Mouse (Mus musculus): ENCODE data around the gene Tmem231. TPM values are rescaled to one million over a fixed set of nuclear protein-coding genes. Genes with fewer than 3 reads are reported as not detected.

The Tmem231 gene
- polyA plus RNA-seq, 1 experiment from 2014 or later = 20.9 TPM

DNA sequence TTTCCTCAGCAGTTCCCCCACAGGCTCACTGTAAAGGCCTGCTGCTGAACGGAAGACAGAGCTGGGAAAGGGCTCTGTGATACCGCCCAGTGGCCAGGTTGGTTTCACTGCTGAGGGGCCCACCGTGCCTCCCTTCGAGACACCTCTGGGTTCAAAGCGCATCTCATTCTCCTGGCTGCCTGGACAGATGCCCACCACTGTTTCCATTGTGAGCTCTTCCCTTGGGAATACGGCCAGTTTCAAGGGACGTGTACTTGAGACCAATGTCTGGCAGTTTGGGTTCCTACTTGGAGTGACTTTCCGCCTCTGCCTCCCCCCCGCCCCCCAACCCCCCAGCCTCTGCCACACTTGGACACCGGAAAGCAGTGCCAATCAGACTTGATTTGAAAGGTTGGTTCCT lies 29.4 kb upstream of the Tmem231 start:
- no peak for ATAC-seq (ENCODE audit: low FRiP score, low read depth)
- H3K4me1 ChIP-seq = no peaks in the 10 kb centered on the region
- WGBS = 68% methylated on average over 10 of the region's 10 CpGs
- H3K4me2 ChIP-seq (replicated peaks) = no peak overlapping the region
- no peak overlapping the region for H3K4me3 ChIP-seq
- H3K27ac ChIP-seq (replicated peaks) = no peak overlapping the region
- H3K9ac ChIP-seq (replicated peaks) = no peak overlapping the region
- H3K27me3 ChIP-seq = no peaks in the 10 kb centered on the region
- H3K36me3 ChIP-seq = peaks cover 9% of the 10 kb centered on the region; the same call in 1 of the 2 replicates
- H3K9me3 ChIP-seq = no peaks in the 10 kb centered on the region

DNA sequence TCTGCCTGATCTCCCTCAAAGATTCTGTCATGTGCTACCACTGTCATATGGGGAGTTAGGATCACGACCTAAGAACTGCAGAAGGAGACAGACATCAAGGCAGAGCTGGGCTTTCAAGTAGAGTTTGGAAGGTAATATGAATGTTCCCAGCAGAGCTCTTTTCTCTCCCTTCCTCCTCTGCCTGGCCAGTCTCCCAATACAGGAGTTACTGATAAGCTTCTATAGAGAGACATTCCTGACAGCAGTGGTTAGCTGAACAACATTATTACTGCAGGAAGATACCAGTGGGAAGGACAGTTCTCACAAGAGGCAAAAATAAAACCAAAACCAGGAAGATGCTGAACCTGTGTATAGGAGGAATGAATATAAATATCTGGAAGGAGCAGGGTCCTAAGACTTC lies 28.9 kb upstream of the Tmem231 start:
- H3K27ac ChIP-seq (replicated peaks) = no peak overlapping the region
- H3K9ac ChIP-seq (replicated peaks) = no peak overlapping the region
- no peak overlapping the region for H3K4me2 ChIP-seq (replicated peaks)
- no peak for ATAC-seq (ENCODE audit: low FRiP score, low read depth)
- H3K9me3 ChIP-seq = no peaks in the 10 kb centered on the region
- no peak overlapping the region for H3K4me3 ChIP-seq
- H3K36me3 ChIP-seq = peaks cover 14% of the 10 kb centered on the region; the same call in 1 of the 2 replicates
- no peaks in the 10 kb centered on the region for H3K4me1 ChIP-seq
- H3K27me3 ChIP-seq = no peaks in the 10 kb centered on the region
- WGBS = 88% methylated on average over 1 of the region's 1 CpGs

DNA sequence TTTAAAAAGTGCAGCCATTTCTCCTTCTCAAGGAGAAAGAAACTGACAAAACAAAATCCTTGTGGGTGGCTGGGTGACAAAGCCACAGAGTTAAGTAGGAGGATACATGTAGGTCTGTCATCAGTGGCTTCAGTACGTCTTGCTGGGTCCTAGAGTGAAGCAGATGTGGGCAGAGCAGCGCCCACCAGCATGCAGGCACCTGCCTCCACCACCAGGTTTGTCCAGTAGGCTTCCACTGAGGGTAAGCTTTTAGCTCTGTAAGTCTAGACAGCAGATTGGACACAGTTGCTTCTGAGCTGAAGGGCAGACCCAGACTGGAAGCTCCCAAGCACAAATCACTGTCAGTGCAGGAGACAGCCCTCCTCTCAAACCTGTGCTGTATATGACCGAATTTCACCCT lies 27.6 kb upstream of the Tmem231 start:
- no peak overlapping the region for H3K27ac ChIP-seq (replicated peaks)
- H3K9ac ChIP-seq (replicated peaks) = no peak overlapping the region
- WGBS = 68% methylated on average over 3 of the region's 3 CpGs
- H3K4me3 ChIP-seq = no peak overlapping the region
- no peaks in the 10 kb centered on the region for H3K4me1 ChIP-seq
- no peaks in the 10 kb centered on the region for H3K27me3 ChIP-seq
- H3K9me3 ChIP-seq = no peaks in the 10 kb centered on the region
- H3K36me3 ChIP-seq = peaks cover 27% of the 10 kb centered on the region
- H3K4me2 ChIP-seq (replicated peaks) = no peak overlapping the region
- ATAC-seq (ENCODE audit: low FRiP score, low read depth) = no peak

DNA sequence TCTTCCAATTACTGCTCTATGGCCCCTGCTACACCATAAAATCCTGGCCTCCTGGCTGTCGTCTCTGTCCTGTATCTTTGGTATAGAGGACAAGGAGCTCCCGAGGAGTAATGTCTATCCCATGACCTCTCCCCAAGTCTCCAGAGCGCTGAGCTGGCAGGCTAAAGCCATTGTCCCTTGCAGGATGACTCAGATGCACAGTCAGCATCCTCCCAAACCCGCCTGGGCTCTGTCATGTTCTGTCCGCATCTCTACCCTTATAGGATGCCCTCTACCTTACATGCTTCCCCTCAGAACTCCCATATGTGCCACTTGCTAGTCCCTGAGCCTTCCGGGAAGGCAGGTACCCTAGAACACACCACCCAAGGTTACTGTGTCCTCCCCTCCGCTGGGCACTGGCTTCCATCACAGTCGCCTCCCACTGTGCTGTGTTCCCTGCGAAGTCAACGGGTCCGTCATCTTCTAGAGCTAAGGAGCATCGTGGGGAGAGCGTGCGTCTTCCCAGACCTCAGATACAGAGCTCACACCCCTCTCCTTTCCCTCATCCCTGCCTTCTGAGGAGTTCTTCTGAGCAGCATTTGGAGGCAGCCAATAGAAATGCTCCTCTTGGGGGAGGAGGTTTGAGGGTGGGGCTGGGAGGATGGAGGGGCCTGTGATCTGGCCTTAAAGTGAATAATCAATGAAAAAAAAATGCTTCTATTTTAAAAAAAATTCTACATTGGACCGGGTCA lies 27.1 kb upstream of the Tmem231 start:
- 78% methylated on average over 15 of the region's 15 CpGs for WGBS
- Histone ChIP-seq H3K9ac (replicated peaks) (no peak overlapping the region), H3K36me3 (peaks cover 31% of the 10 kb centered on the region), H3K27me3 (no peaks in the 10 kb centered on the region), H3K9me3 (no peaks in the 10 kb centered on the region), H3K4me1 (no peaks in the 10 kb centered on the region), H3K4me3 (no peak overlapping the region), H3K27ac (replicated peaks) (no peak overlapping the region), H3K4me2 (replicated peaks) (no peak overlapping the region)
- no peak for ATAC-seq (ENCODE audit: low FRiP score, low read depth)

DNA sequence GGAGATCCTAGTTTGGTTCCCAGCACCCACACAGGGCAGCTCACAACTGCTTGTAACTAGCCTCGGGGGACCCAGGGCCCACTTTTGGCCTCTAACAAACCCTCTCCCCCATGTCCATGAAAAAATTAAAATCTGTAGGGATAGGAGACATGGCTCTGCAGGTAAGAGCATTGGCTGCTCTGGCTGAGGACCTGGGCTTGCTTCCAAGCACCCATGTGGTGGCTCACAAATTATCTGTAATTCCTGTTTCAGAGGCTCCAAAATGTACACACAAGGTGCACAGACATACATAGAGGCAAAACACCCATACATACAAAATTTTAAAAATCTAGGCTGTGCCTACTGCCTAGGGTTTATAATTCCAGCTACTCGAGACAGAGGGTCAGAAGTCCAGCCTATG lies 23.6 kb upstream of the Tmem231 start:
- peaks cover 60% of the 10 kb centered on the region for H3K36me3 ChIP-seq
- 92% methylated on average over 2 of the region's 2 CpGs for WGBS
- no peak overlapping the region for H3K9ac ChIP-seq (replicated peaks)
- H3K27me3 ChIP-seq = no peaks in the 10 kb centered on the region
- no peak for ATAC-seq (ENCODE audit: low FRiP score, low read depth)
- no peak overlapping the region for H3K4me2 ChIP-seq (replicated peaks)
- no peak overlapping the region for H3K27ac ChIP-seq (replicated peaks)
- H3K4me3 ChIP-seq = no peak overlapping the region
- H3K9me3 ChIP-seq = no peaks in the 10 kb centered on the region
- no peaks in the 10 kb centered on the region for H3K4me1 ChIP-seq

DNA sequence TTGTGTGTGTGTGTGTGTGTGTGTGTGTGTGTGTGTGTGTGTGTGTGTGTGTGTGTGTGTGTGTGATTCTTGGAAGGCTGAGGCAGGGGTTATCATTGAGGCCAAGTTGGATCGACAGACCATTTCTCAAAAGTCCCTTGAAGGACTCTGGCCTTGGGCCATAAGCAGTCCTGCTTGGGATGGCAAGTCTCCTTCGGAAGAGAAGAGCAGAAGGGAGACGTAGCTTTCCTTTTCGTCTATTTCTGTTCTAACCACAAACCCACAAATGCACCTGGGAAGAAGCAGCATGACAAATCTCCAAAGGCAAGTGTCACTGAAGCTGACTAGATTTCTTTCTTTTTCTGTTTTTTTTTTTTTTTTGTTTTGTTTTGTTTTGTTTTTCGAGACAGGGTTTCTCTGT lies 22.2 kb upstream of the Tmem231 start:
- Histone ChIP-seq H3K27me3 (no peaks in the 10 kb centered on the region), H3K9me3 (no peaks in the 10 kb centered on the region), H3K4me3 (no peak overlapping the region), H3K36me3 (peaks cover 72% of the 10 kb centered on the region), H3K4me2 (replicated peaks) (no peak overlapping the region), H3K27ac (replicated peaks) (no peak overlapping the region), H3K4me1 (no peaks in the 10 kb centered on the region), H3K9ac (replicated peaks) (no peak overlapping the region)
- WGBS = 89% methylated on average over 5 of the region's 5 CpGs
- ATAC-seq (ENCODE audit: low FRiP score, low read depth) = no peak

DNA sequence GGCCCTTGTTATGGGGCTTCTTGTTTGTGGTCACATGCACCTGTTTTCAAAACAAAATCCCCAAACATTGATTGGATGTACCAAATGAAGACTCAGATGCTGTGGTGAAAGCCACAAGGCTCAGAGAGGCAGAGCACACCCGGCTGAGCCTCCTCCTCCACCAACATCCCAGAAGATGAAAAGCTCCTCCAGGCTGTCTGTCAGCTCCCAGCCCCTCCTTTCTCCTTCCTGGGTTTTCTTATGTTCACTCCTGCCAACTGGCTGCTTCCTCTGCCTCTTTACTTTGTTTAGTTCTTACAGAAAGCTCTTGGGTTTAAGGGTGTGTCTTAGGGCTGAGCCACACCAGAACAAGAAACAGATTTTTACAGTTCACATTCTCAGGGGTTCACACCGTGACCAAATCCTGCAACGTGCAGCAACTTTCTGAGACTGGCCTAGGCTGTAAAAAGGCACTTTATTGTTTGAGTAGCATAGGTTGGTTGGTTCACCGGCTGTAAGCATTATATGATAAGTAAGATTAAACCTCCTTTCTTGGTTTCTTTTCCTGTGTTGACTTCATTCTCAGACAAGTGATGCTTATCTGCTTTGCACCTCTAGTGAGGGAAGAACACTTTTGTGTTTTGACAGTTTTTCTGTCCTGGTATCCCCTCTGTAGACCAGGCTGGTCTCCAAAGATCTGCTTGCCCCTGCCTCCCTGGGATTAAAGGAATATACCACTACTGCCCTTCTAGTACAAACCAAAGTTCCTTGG lies 21.3 kb upstream of the Tmem231 start:
- H3K27me3 ChIP-seq = no peaks in the 10 kb centered on the region
- no peaks in the 10 kb centered on the region for H3K4me1 ChIP-seq
- H3K4me3 ChIP-seq = no peak overlapping the region
- 92% methylated on average over 4 of the region's 4 CpGs for WGBS
- ATAC-seq (ENCODE audit: low FRiP score, low read depth) = no peak
- H3K36me3 ChIP-seq = peaks cover 77% of the 10 kb centered on the region
- no peaks in the 10 kb centered on the region for H3K9me3 ChIP-seq
- no peak overlapping the region for H3K27ac ChIP-seq (replicated peaks)
- H3K9ac ChIP-seq (replicated peaks) = no peak overlapping the region
- H3K4me2 ChIP-seq (replicated peaks) = no peak overlapping the region

DNA sequence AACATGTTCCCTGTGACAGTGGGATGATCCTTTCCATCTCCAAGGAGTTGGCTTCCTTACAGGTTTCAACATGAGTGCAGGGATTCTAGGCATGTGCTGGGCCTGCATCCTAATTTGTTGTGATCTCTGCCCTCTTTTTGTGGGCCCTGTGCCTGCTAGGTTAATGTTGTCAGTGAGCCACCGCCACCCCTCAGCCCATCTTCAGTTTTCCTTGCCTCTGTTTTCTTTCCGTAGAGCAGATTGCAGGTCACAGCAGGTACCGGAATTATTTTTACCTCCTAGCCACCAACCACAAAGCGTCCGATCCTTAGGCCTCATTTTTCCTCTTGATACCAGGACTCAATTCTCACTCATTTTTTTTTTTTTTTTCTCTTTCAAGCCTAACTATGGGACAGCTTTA lies 18.3 kb upstream of the Tmem231 start:
- WGBS = 95% methylated on average over 5 of the region's 5 CpGs
- no peak overlapping the region for H3K4me3 ChIP-seq
- no peak for ATAC-seq (ENCODE audit: low FRiP score, low read depth)
- H3K4me1 ChIP-seq = no peaks in the 10 kb centered on the region
- H3K27me3 ChIP-seq = no peaks in the 10 kb centered on the region
- H3K27ac ChIP-seq (replicated peaks) = no peak overlapping the region
- no peak overlapping the region for H3K4me2 ChIP-seq (replicated peaks)
- peaks cover 80% of the 10 kb centered on the region for H3K36me3 ChIP-seq
- no peak overlapping the region for H3K9ac ChIP-seq (replicated peaks)
- no peaks in the 10 kb centered on the region for H3K9me3 ChIP-seq

DNA sequence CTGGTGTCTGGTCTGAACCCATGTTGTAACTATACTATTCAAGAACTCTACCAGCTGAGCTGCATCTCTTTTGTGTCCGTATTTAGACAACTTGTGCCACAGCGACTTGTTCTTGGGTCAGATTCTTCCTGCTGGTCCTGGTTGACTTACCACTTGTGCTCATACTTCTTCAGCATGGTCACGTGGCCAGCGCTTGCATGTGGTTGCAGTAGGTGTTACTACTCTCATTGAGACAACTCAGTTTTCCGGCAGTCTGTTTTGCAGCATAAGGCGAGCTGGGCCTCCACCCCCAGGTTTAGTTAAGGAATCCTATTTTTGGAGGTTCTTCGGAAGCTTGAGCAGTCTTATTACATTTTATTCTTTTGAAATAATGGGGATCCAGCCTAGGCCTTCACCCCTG lies 17.6 kb upstream of the Tmem231 start:
- Histone ChIP-seq H3K27me3 (no peaks in the 10 kb centered on the region), H3K27ac (replicated peaks) (no peak overlapping the region), H3K4me1 (no peaks in the 10 kb centered on the region), H3K4me3 (no peak overlapping the region), H3K9me3 (no peaks in the 10 kb centered on the region), H3K9ac (replicated peaks) (no peak overlapping the region), H3K36me3 (peaks cover 78% of the 10 kb centered on the region), H3K4me2 (replicated peaks) (no peak overlapping the region)
- ATAC-seq (ENCODE audit: low FRiP score, low read depth) = no peak
- WGBS = 96% methylated on average over 7 of the region's 7 CpGs

DNA sequence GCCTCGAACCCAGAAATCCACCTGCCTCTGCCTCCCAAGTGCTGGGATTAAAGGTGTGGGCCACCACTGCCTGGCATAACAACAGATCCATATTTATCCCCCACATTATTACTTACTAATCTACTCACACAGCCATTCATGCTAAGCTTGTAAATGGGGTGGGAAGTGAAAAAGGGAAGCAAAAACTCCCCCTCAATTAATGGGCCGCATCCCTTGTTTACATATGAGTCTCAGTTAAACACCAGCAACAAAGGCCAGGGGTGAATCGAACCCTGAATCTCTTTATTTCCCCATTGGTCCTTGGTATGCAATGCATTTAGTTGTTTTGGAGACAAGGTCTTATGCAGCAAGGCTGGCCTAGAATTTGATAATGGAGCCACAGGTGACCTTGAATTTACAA lies 17.2 kb upstream of the Tmem231 start:
- peaks cover 80% of the 10 kb centered on the region for H3K36me3 ChIP-seq
- no peak overlapping the region for H3K4me3 ChIP-seq
- H3K4me1 ChIP-seq = no peaks in the 10 kb centered on the region
- H3K4me2 ChIP-seq (replicated peaks) = no peak overlapping the region
- no peak for ATAC-seq (ENCODE audit: low FRiP score, low read depth)
- no peaks in the 10 kb centered on the region for H3K9me3 ChIP-seq
- H3K27ac ChIP-seq (replicated peaks) = no peak overlapping the region
- H3K27me3 ChIP-seq = no peaks in the 10 kb centered on the region
- WGBS = 89% methylated on average over 3 of the region's 3 CpGs
- H3K9ac ChIP-seq (replicated peaks) = no peak overlapping the region

DNA sequence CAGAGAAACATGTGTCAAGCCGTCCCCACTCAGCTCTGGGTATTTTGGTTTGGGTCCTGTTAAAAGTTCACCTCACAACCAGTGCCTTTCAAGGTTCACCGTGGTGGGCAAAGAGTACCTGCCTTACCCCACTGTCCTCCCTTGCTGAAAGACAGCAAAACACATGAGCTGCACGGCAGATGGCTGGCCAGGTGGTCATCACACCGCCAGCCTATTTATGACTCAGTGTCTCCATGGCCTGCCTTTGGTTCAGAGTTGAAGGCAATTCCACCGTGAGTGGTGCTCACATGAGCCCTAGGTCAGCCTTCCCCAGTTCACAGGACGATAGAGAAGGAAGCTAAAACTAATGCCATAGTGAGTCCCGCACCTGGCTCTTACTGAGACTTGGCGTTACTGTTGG lies 14.3 kb upstream of the Tmem231 start:
- Histone ChIP-seq H3K4me2 (replicated peaks) (no peak overlapping the region), H3K27ac (replicated peaks) (no peak overlapping the region), H3K36me3 (peaks cover 81% of the 10 kb centered on the region), H3K4me3 (no peak overlapping the region), H3K4me1 (no peaks in the 10 kb centered on the region), H3K27me3 (no peaks in the 10 kb centered on the region), H3K9me3 (no peaks in the 10 kb centered on the region), H3K9ac (replicated peaks) (no peak overlapping the region)
- 93% methylated on average over 8 of the region's 8 CpGs for WGBS
- no peak for ATAC-seq (ENCODE audit: low FRiP score, low read depth)

DNA sequence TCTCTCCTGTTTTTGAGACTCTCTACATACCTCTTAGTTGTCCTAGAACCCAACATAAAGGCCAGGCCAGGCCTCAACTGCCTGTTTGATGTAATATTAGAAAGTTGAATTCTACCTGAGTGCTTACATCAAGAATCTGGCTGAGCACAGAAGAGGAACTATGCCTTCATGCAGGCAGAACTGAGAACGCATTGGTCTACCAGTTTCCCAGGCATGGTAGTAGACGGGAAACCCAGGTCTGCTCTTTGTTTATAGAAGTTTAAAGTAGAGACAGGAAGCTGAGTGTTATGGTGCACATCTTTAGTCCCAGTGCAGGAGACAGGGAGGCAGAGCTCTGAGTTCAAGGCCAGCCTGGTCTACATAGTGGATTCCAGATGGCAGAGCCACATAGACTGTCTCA lies 13.5 kb upstream of the Tmem231 start:
- peaks cover 87% of the 10 kb centered on the region for H3K36me3 ChIP-seq

More for the DNA sequence above, 13.5 kb upstream of the Tmem231 start:
- H3K4me3 ChIP-seq = no peak overlapping the region
- peaks cover 1% of the 10 kb centered on the region for H3K4me1 ChIP-seq
- no peak overlapping the region for H3K27ac ChIP-seq (replicated peaks)
- ATAC-seq (ENCODE audit: low FRiP score, low read depth) = no peak
- no peaks in the 10 kb centered on the region for H3K9me3 ChIP-seq
- H3K9ac ChIP-seq (replicated peaks) = no peak overlapping the region
- H3K27me3 ChIP-seq = no peaks in the 10 kb centered on the region
- 89% methylated on average over 2 of the region's 2 CpGs for WGBS
- no peak overlapping the region for H3K4me2 ChIP-seq (replicated peaks)
